Mouse (Mus musculus) hindbrain, embryonic 14.5 days (tissue): ENCODE measurements around the gene Snupn. TPM values are rescaled to one million over a fixed set of nuclear protein-coding genes. Genes with fewer than 3 reads are reported as not detected.

Experiments used
- ATAC-seq: fragments of 200-750 bp; cut with Nextera tagmentation; 2 replicates; pipeline ENCODE4 v1.8.0; 2017; ENCODE audit warnings: moderate number of reproducible peaks, mild to moderate bottlenecking, moderate TSS enrichment, moderate library complexity; ENCODE audit not compliant: low FRiP score
- DNase-seq: peaks from one replicate; pipeline ENCODE4 v3.0.0-alpha.2; 2015; ENCODE audit warnings: low spot score
- H3K27ac ChIP-seq: fragments of 300-500 bp; sonication (generic); 2 replicates; pipeline ENCODE4 v1.5.1; 2014; ENCODE audit warnings: mild to moderate bottlenecking, moderate library complexity
- H3K27me3 ChIP-seq: fragments of 300-500 bp; sonication (generic); 2 replicates; pipeline ENCODE4 v1.6.1; 2014; ENCODE audit warnings: mild to moderate bottlenecking, low read length, mixed read lengths; ENCODE audit not compliant: control insufficient read depth, insufficient read depth
- H3K36me3 ChIP-seq: fragments of 300-500 bp; sonication (generic); replicated peaks from 2 replicates; pipeline ENCODE4 v1.6.1; 2014; ENCODE audit not compliant: control insufficient read depth, insufficient read depth
- H3K4me1 ChIP-seq: fragments of 300-500 bp; sonication (generic); replicated peaks from 2 replicates; pipeline ENCODE4 v1.6.1; 2014; ENCODE audit warnings: antibody characterized with exemption, low read length, mixed read lengths; ENCODE audit not compliant: control insufficient read depth, insufficient read depth
- H3K4me2 ChIP-seq: fragments of 300-500 bp; sonication (generic); replicated peaks from 2 replicates; pipeline ENCODE4 v1.6.1; 2014; ENCODE audit warnings: mild to moderate bottlenecking, moderate library complexity
- H3K4me3 ChIP-seq: fragments of 300-500 bp; sonication (generic); replicated peaks from 2 replicates; pipeline ENCODE4 v1.5.1; 2014; ENCODE audit warnings: mild to moderate bottlenecking, low read length
- H3K9ac ChIP-seq: fragments of 300-500 bp; sonication (generic); 2 replicates; pipeline ENCODE4 v1.6.1; 2014
- H3K9me3 ChIP-seq: fragments of 300-500 bp; sonication (generic); 2 replicates; pipeline ENCODE4 v1.6.1; 2016; ENCODE audit warnings: low read length; ENCODE audit not compliant: control insufficient read depth
- WGBS: fragments of 180-500 bp; shearing (Covaris S2); extraction: QIAGEN DNeasy Blood & Tissue Kit; methylation state at CpG from one replicate; pipeline ENCODE4 v1.1.7; 2014; 5-methylcytosine and 5-hydroxymethylcytosine counted together
- polyA plus RNA-seq: library from polyadenylated mRNA; unstranded; fragments of >200 nt; fragmentation: Nextera tagmentation; extraction: Ambion mirVana; gene quantifications from 2 replicates; pipeline ENCODE4 v1.2.1, GENCODE M21; 2014

Gene Snupn
- polyA plus RNA-seq, 1 experiment from 2014 or later: 23.4 TPM

DNA sequence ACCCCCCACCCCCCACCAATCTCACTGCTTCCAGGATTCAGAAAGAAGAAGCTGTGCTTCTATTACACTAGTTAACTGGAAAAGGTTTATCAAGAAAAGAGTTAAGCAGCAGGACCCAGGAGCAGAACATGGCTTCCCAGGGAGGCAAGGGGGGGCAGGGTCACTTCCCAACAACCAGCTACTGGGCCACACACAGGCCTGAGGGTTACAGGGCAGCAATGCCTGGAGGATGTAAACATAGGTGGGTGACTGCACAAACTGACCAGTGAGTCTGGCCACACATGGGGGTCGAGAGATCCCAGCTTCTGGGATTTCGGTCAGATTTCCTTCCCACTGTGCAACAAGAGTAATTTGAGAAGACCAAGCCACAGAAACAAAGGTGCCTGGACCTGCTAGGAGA, 33.5 kb upstream of the Snupn start:
- Histone ChIP-seq H3K4me1 (no peaks in the 10 kb centered on the region), H3K9me3 (no peaks in the 10 kb centered on the region), H3K9ac (no peak overlapping the region), H3K4me3 (no peak overlapping the region), H3K4me2 (no peak overlapping the region), H3K27me3 (no peaks in the 10 kb centered on the region), H3K36me3 (0 out of 2 replicates have a peak, but pooled peaks cover 3% of the 10 kb centered on the region), H3K27ac (no peak overlapping the region)
- WGBS: 57% methylated on average over 2 of the region's 2 CpGs
- no peak for DNase-seq
- no peak for ATAC-seq

DNA sequence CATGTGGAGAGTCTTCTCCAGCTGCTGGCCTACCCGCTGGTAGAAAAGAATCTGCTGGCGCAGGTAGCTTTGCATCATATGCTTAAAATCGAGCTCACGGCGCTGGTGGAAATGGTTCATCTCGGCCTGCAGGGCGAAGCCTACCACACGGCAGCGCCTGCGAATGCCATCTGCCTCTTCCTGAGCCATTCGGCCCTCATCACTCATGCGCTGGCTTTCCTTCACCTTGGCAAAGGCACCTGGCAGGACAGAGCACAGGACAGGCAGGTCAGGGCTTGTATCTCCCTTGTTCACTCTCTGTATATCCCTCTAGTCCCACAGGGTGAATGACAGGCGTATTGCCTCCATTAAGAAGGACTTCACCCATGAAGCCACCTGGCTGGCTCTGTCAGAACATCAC, 32.2 kb upstream of the Snupn start:
- Histone ChIP-seq H3K4me2 (no peak overlapping the region), H3K9ac (no peak overlapping the region), H3K36me3 (0 out of 2 replicates have a peak, but pooled peaks cover 3% of the 10 kb centered on the region), H3K27ac (no peak overlapping the region), H3K9me3 (no peaks in the 10 kb centered on the region), H3K4me3 (no peak overlapping the region), H3K4me1 (no peaks in the 10 kb centered on the region), H3K27me3 (no peaks in the 10 kb centered on the region)
- no peak for ATAC-seq
- 95% methylated on average over 13 of the region's 13 CpGs for WGBS
- DNase-seq: no peak

GRCm38 (mm10) chr9:56922746-56923145, 27.9 kb upstream of the Snupn start:
- H3K4me2 ChIP-seq: peak overlapping the region; percentile 35
- ATAC-seq: no peak
- no peak overlapping the region for H3K4me3 ChIP-seq
- H3K9me3 ChIP-seq: no peaks in the 10 kb centered on the region
- H3K27ac ChIP-seq: no peak overlapping the region
- 94% methylated on average over 4 of the region's 4 CpGs for whole genome bisulfite sequencing
- no peaks in the 10 kb centered on the region for H3K36me3 ChIP-seq
- no peak for DNase-seq
- no peaks in the 10 kb centered on the region for H3K27me3 ChIP-seq
- peaks cover 5% of the 10 kb centered on the region; the same call in 1 of the 2 replicates for H3K4me1 ChIP-seq
- H3K9ac ChIP-seq: no peak overlapping the region

GRCm38 (mm10) chr9:56923841-56924650, 26.6 kb upstream of the Snupn start:
- peak overlapping the region; percentile 35 for H3K4me2 ChIP-seq
- no peak for ATAC-seq
- 70% methylated on average over 8 of the region's 8 CpGs for WGBS
- DNase-seq: no peak
- peaks cover 5% of the 10 kb centered on the region; the same call in 1 of the 2 replicates for H3K4me1 ChIP-seq
- no peak overlapping the region for H3K9ac ChIP-seq
- no peaks in the 10 kb centered on the region for H3K27me3 ChIP-seq
- H3K27ac ChIP-seq: no peak overlapping the region
- H3K9me3 ChIP-seq: no peaks in the 10 kb centered on the region
- no peaks in the 10 kb centered on the region for H3K36me3 ChIP-seq
- peak overlapping the region; percentile 5; the same call in 1 of the 2 replicates for H3K4me3 ChIP-seq

DNA sequence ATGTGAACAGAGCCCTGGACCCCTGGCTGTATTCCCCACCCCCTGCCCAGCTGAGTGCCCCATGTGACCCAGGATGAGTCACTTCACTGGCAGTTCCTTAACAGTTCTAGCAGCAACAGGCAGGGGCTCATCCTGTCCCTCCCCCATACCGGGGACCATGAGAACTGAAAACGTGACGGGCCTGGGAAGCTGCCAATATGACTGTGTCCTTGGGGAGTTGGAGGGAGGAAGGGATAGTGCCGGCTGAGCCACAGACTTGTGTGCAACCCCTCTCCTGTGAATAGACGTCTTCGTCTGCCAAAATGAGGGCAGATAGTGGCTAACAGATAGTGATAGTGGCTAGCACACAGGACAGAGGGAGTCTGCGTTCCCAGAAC, 26.0 kb upstream of the Snupn start:
- Histone ChIP-seq H3K9me3 (no peaks in the 10 kb centered on the region), H3K4me1 (peaks cover 5% of the 10 kb centered on the region; the same call in 1 of the 2 replicates), H3K36me3 (no peaks in the 10 kb centered on the region), H3K9ac (no peak overlapping the region), H3K27ac (no peak overlapping the region), H3K4me3 (0 out of 2 replicates have a peak overlapping the region, but pooled peaks have one; percentile 5), H3K4me2 (peak overlapping the region; percentile 35), H3K27me3 (peaks cover 6% of the 10 kb centered on the region; the same call in 1 of the 2 replicates)
- WGBS: 22% methylated on average over 7 of the region's 7 CpGs
- peak; percentile 53 for DNase-seq
- ATAC-seq: peak; percentile 29

DNA sequence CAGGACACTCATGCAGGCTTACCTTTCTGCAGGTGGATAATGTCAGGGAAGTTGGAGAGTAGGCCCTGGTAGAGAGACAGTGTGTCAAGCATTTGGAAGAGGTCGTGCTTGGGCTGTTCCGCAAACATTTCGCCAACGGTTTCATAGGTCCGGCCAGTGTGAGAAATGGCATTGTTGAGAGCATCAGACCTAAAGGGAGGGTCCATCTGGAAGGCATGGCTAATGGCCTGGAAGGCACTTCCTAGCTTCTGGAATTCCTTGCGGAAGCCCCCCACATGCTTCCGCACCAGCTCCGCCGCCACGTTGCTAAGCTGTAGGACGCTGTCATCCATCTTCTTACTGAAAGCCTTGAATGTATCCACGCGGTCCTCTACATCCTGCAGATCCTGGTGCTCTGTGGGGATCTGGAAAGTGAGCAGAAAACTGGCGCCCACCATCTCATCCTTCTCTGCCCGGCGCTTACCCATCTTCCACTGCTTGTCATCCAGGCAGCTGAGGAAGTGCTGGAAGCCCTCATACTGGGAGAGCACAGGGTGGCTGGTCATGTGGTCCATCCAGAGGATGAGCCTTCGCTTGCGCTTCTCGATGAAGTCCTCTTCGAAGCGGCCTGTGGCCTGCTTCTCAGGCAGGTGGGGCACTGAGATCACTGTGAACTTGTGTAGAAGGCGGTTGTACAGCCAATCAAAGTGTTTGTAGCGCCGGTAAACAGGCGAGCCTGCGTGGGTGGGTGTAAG, 25.2 kb upstream of the Snupn start:
- Histone ChIP-seq H3K4me1 (peaks cover 5% of the 10 kb centered on the region; the same call in 1 of the 2 replicates), H3K9me3 (no peaks in the 10 kb centered on the region), H3K9ac (no peak overlapping the region), H3K4me2 (peak overlapping the region; percentile 35), H3K27ac (no peak overlapping the region), H3K4me3 (no peak overlapping the region), H3K36me3 (no peaks in the 10 kb centered on the region), H3K27me3 (peaks cover 12% of the 10 kb centered on the region; the same call in 1 of the 2 replicates)
- WGBS: 82% methylated on average over 26 of the region's 26 CpGs
- no peak for ATAC-seq
- DNase-seq: no peak

DNA sequence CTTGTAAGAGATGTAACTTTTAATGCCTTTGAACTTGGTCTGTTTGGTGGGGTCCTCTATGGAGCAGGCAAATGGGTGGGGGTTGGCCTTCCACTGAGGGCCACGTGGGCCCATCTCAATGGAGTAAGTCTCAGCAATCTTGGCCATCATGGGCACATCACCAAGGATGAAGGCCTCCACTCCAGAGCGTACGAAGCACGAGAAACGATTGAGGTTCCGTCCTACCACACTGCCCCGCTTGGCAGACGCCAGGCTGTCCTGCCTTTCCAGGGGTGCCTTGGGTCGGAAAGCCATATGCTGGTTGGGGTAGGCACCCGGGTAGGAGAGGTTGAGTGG, 24.7 kb upstream of the Snupn start:
- Histone ChIP-seq H3K4me1 (peaks cover 5% of the 10 kb centered on the region; the same call in 1 of the 2 replicates), H3K9me3 (no peaks in the 10 kb centered on the region), H3K36me3 (no peaks in the 10 kb centered on the region), H3K4me2 (peak overlapping the region; percentile 80; the same call in 1 of the 2 replicates), H3K27me3 (peaks cover 12% of the 10 kb centered on the region; the same call in 1 of the 2 replicates), H3K4me3 (no peak overlapping the region), H3K27ac (no peak overlapping the region), H3K9ac (no peak overlapping the region)
- ATAC-seq: no peak
- WGBS: 98% methylated on average over 10 of the region's 10 CpGs
- DNase-seq: no peak

GRCm38 (mm10) chr9:56926387-56926786, 24.3 kb upstream of the Snupn start:
- Histone ChIP-seq H3K9ac (0 out of 2 replicates have a peak overlapping the region, but pooled peaks have one; percentile 28), H3K4me3 (peak overlapping the region; percentile 58; the same call in 1 of the 2 replicates), H3K4me2 (peak overlapping the region; percentile 80), H3K27ac (peak overlapping the region; percentile 66; the same call in 1 of the 2 replicates), H3K4me1 (peaks cover 5% of the 10 kb centered on the region; the same call in 1 of the 2 replicates), H3K36me3 (no peaks in the 10 kb centered on the region), H3K27me3 (peaks cover 12% of the 10 kb centered on the region; the same call in 1 of the 2 replicates), H3K9me3 (no peaks in the 10 kb centered on the region)
- 85% methylated on average over 10 of the region's 10 CpGs for WGBS
- DNase-seq (no peak), ATAC-seq (no peak)
